Comparison of ENCODE assay signal across 11 mouse cellular contexts in genomic region chr17:26207686-26208085, GRCm38 (mm10). TPM values are rescaled to one million over a fixed set of nuclear protein-coding genes. Genes with fewer than 3 reads are reported as not detected.
DNase-seq lines count a peak whose midpoint lies in the region; ATAC-seq lines count a peak whose summit lies in the region.
"Had no signal": no experiment of that assay in that cellular context is flagged by ENCODE, and none has a peak within 500 bp of the region (broad histone marks: within the 10 kb centered on the region; RNA-seq: fewer than 3 reads in every experiment).

TSS of gene Arhgdig (minus strand) at chr17:26207786.

- no peak within 1 kb of the TSS for H3K4me3 ChIP-seq in forebrain, embryonic 12.5 days (replicated peaks)
- no peak within 1 kb of the TSS for H3K4me3 ChIP-seq in forebrain, embryonic 13.5 days
- H3K4me3 ChIP-seq in neural tube, embryonic 11.5 days (ENCODE audit: low read depth, low read length): no peak within 1 kb of the TSS
- no peak within 1 kb of the TSS for H3K4me3 ChIP-seq in stomach, embryonic 16.5 days (replicated peaks; ENCODE audit: low read length)
- H3K4me3 ChIP-seq: heart, embryonic 15.5 days had no signal

- intact Hi-C loops in gastrocnemius, postnatal 14 days (cut with DNase I; ENCODE audit: low total_unique reads): no loop called here

- H3K27ac ChIP-seq in forebrain, embryonic 12.5 days: no peak within 1 kb of the TSS
- H3K27ac ChIP-seq in forebrain, embryonic 13.5 days: no peak within 1 kb of the TSS
- H3K27ac ChIP-seq in neural tube, embryonic 11.5 days (ENCODE audit: low read depth, low read length): no peak within 1 kb of the TSS
- H3K27ac ChIP-seq in stomach, embryonic 16.5 days (ENCODE audit: low read length): no peak within 1 kb of the TSS
- H3K27ac ChIP-seq: heart, embryonic 15.5 days had no signal

- no peaks in the 10 kb centered on the region for H3K9me3 ChIP-seq in forebrain, embryonic 12.5 days
- H3K9me3 ChIP-seq in forebrain, embryonic 13.5 days (replicated peaks): no peaks in the 10 kb centered on the region
- H3K9me3 ChIP-seq in neural tube, embryonic 11.5 days (ENCODE audit: control insufficient read depth, low read length): no peaks in the 10 kb centered on the region
- no peaks in the 10 kb centered on the region for H3K9me3 ChIP-seq in stomach, embryonic 16.5 days (replicated peaks; ENCODE audit: control insufficient read depth, low read length)
- H3K9me3 ChIP-seq: heart, embryonic 15.5 days had no signal

- H3K36me3 ChIP-seq in forebrain, embryonic 12.5 days (replicated peaks): no peaks in the 10 kb centered on the region
- no peaks in the 10 kb centered on the region for H3K36me3 ChIP-seq in forebrain, embryonic 13.5 days (ENCODE audit: poor library complexity, severe bottlenecking)
- no peaks in the 10 kb centered on the region for H3K36me3 ChIP-seq in neural tube, embryonic 11.5 days (ENCODE audit: control insufficient read depth, insufficient read depth, low read length)
- no peaks in the 10 kb centered on the region for H3K36me3 ChIP-seq in stomach, embryonic 16.5 days (ENCODE audit: control insufficient read depth, insufficient read depth, low read length)
- H3K36me3 ChIP-seq: heart, embryonic 15.5 days had no signal

- H3K27me3 ChIP-seq in forebrain, embryonic 12.5 days: peaks cover 33% of the 10 kb centered on the region
- H3K27me3 ChIP-seq in forebrain, embryonic 13.5 days: peaks cover 34% of the 10 kb centered on the region
- peaks cover 21% of the 10 kb centered on the region for H3K27me3 ChIP-seq in neural tube, embryonic 11.5 days (ENCODE audit: control insufficient read depth, insufficient read depth, low read length)
- no peaks in the 10 kb centered on the region; the same call in none of the 2 replicates for H3K27me3 ChIP-seq in stomach, embryonic 16.5 days (ENCODE audit: control insufficient read depth, insufficient read depth, low read length)

- no peak within 1 kb of the TSS for H3K9ac ChIP-seq in forebrain, embryonic 12.5 days
- no peak within 1 kb of the TSS for H3K9ac ChIP-seq in forebrain, embryonic 13.5 days
- no peak within 1 kb of the TSS for H3K9ac ChIP-seq in neural tube, embryonic 11.5 days (ENCODE audit: low read length)
- H3K9ac ChIP-seq in stomach, embryonic 16.5 days (ENCODE audit: low read length): no peak within 1 kb of the TSS
- H3K9ac ChIP-seq: heart, embryonic 15.5 days had no signal

- H3K4me2 ChIP-seq in forebrain, embryonic 12.5 days: no peak within 1 kb of the TSS
- H3K4me2 ChIP-seq in forebrain, embryonic 13.5 days: no peak within 1 kb of the TSS
- no peak within 1 kb of the TSS for H3K4me2 ChIP-seq in neural tube, embryonic 11.5 days (ENCODE audit: low read depth)
- no peak within 1 kb of the TSS for H3K4me2 ChIP-seq in stomach, embryonic 16.5 days (ENCODE audit: low read depth, low read length)
- H3K4me2 ChIP-seq: heart, embryonic 15.5 days had no signal

- H3K4me1 ChIP-seq in forebrain, embryonic 12.5 days: peaks cover 9% of the 10 kb centered on the region
- peaks cover 10% of the 10 kb centered on the region for H3K4me1 ChIP-seq in forebrain, embryonic 13.5 days
- 0 out of 2 replicates have a peak, but pooled peaks cover 3% of the 10 kb centered on the region for H3K4me1 ChIP-seq in neural tube, embryonic 11.5 days (ENCODE audit: control insufficient read depth, insufficient read depth, low read length)
- H3K4me1 ChIP-seq in stomach, embryonic 16.5 days (ENCODE audit: control insufficient read depth, insufficient read depth, low read length): peaks cover 8% of the 10 kb centered on the region

- no peak for ATAC-seq in forebrain, embryonic 12.5 days (ENCODE audit: low FRiP score)
- ATAC-seq in forebrain, embryonic 13.5 days: no peak
- ATAC-seq in neural tube, embryonic 11.5 days (ENCODE audit: insufficient read depth, low FRiP score, low TSS enrichment): no peak
- no peak for ATAC-seq in stomach, embryonic 16.5 days (ENCODE audit: insufficient read depth, low FRiP score)

- DNase-seq in neural tube, embryonic 11.5 days (ENCODE audit: low spot score): no peak
- no peak for DNase-seq in neural tube, embryonic 10.5 days (ENCODE audit: extremely low spot score, low spot score)
- DNase-seq in layer of hippocampus, postnatal 36 days: no peak
- DNase-seq in yolk sac, embryonic 10.5 days (ENCODE audit: low spot score): no peak
- DNase-seq in gastrocnemius, postnatal 14 days: no peak
- DNase-seq: thymus, postnatal 4 days had no signal

- 88% methylated on average over 12 of the region's 12 CpGs for WGBS in forebrain, embryonic 12.5 days
- WGBS in forebrain, embryonic 13.5 days: 89% methylated on average over 12 of the region's 12 CpGs
- 89% methylated on average over 12 of the region's 12 CpGs for WGBS in neural tube, embryonic 11.5 days
- 84% methylated on average over 12 of the region's 12 CpGs for WGBS in stomach, embryonic 16.5 days

RNA-seq across cellular contexts. Expression of gene Arhgdig, which starts in this region (rescaled TPM):
- 10.5 and 10.6 TPM in 2 replicates for polyA plus RNA-seq in forebrain, embryonic 12.5 days (2016; fragmentation: Nextera tagmentation; extraction: Ambion mirVana)
- polyA plus RNA-seq in forebrain, embryonic 13.5 days (2015; fragmentation: Nextera tagmentation; extraction: Ambion mirVana): 10.0 and 11.4 TPM in 2 replicates
- polyA plus RNA-seq in neural tube, embryonic 11.5 days (2014; fragmentation: Nextera tagmentation; extraction: Ambion mirVana): 14.5 and 16.2 TPM in 2 replicates
- total RNA-seq in layer of hippocampus, postnatal 36 days (2021): 10 to 100 TPM; 66.2 to 75.5 TPM
- 24.0 and 25.9 TPM in 2 replicates for polyA plus RNA-seq in stomach, embryonic 16.5 days (2015; fragmentation: Nextera tagmentation; extraction: Ambion mirVana)
- 1 to 10 TPM; 2.2 to 5.1 TPM for total RNA-seq in gastrocnemius, postnatal 14 days (2021)
- total RNA-seq: liver, adult 2 months had no signal
- polyA plus RNA-seq: liver, adult 2 months had no signal

Comparison
In these comparisons a context has a peak if more than half of its experiments do, and no peak if none do; other contexts are left out.
1. RNA of gene Arhgdig (total RNA-seq): 66.2 to 75.5 TPM in layer of hippocampus, postnatal 36 days; 2.2 to 5.1 TPM in gastrocnemius, postnatal 14 days; every median in the first group is over 10 times any median in the second.